Mouse (Mus musculus) myocyte (in vitro differentiated cells): ENCODE data around the gene 4430402I18Rik.

Experiments
- POLR2A ChIP-seq: IDR thresholded peaks from one replicate; pipeline ENCODE4 v1.6.1; 2011; ENCODE audit warnings: low read depth, mild to moderate bottlenecking, control low read depth, moderate library complexity; ENCODE audit not compliant: insufficient read length
- POLR2AphosphoS2 ChIP-seq: IDR thresholded peaks from one replicate; pipeline ENCODE4 v1.6.1; 2011; ENCODE audit warnings: low read depth, control low read depth; ENCODE audit not compliant: insufficient read length
- USF1 ChIP-seq: IDR thresholded peaks from one replicate; pipeline ENCODE4 v1.6.1; 2011; ENCODE audit warnings: low read depth, mild to moderate bottlenecking, control low read depth, moderate library complexity

- no peak for TF ChIP-seq POLR2AphosphoS2
- TF ChIP-seq USF1 = no peak
- TF ChIP-seq POLR2A = no peak
These were observed 40.2 kb downstream of the 4430402I18Rik start for GRCm38 (mm10) chr19:28927396-28927795.
